In the genomic region with DNA sequence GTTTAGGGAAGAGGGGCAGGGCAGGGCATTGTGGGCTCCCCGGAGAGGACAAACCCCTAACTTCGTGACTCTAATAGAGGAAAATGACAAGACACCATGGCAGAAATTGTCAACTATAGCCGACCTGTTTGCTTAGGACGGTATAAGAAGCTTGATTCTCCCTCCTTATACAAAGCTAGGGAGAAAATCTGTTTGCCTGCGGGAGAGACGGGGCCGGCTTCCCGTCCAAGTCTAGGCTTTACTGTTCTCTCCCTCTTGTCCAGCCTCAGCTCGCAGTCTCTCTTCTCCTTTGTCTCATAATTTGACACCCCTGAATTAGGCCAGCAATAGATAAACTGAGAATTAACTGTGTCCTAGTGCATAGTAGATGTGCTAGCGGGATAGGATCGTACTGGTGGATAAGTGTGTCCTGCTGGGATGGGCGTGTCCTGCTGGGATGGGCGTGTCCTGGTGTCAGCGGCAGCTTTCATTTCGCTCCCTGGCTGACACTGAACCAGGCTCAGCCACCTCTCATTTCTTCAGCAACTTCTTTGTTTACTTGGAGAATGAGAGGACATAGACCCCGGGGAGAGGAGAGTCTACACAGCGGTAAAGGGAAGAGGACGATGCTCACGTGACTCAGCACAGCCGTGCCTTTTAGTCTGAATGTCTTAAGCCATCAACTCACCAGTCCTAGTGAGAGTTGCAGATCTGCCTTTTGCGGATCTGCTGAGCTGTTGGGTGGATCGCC, we compare ENCODE assay signal across 8 mouse cellular contexts.
DNase-seq lines count a peak whose midpoint lies in the region; ATAC-seq and TF ChIP-seq lines count a peak whose summit lies in the region.

No protein-coding gene starts in this region.

- H3K4me3 ChIP-seq in cortical plate, adult 2 months (ENCODE audit: insufficient read depth, low read length), result peak overlapping the region; percentile 42
- H3K4me3 ChIP-seq in limb, embryonic 12.5 days (replicated peaks), result peak overlapping the region; percentile 46
- H3K4me3 ChIP-seq in midbrain, embryonic 11.5 days (ENCODE audit: low read depth, low read length), result peak overlapping the region; percentile 34
- H3K4me3 ChIP-seq in spleen, adult 2 months (ENCODE audit: extremely low read depth, insufficient read depth, insufficient read length), result peak overlapping the region; percentile 63; the same call in 1 of the 2 replicates

- DNase-seq in right cerebral cortex, postnatal 25 days, result peak; percentile 11
- no peak for DNase-seq in right cerebral cortex, postnatal 14 days
- DNase-seq in gastrocnemius, postnatal 25 days, result peak; percentile 50
- peak; percentile 94 for DNase-seq in midbrain, embryonic 11.5 days (ENCODE audit: low spot score, missing footprints)
- DNase-seq in spleen, adult 2 months (ENCODE audit: low read depth in 1 of 2, low spot score in 2 of 2), result peak in 1 of 2 experiments; percentile 7

- TF ChIP-seq CTCF in cortical plate, adult 2 months (IDR thresholded peaks at IDR 0.05; ENCODE audit: extremely low read depth, insufficient read depth, low read length), result no peak
- no peak for TF ChIP-seq CTCF in spleen, adult 2 months (IDR thresholded peaks at IDR 0.05; ENCODE audit: extremely low read depth, insufficient read depth, insufficient read length, insufficient replicate concordance)

- peaks cover 43% of the 10 kb centered on the region for H3K27me3 ChIP-seq in limb, embryonic 12.5 days
- H3K27me3 ChIP-seq in midbrain, embryonic 11.5 days (ENCODE audit: control insufficient read depth, insufficient read depth, low read length), result no peaks in the 10 kb centered on the region; the same call in 1 of the 2 replicates
- H3K27me3 ChIP-seq in spleen, adult 2 months (ENCODE audit: control insufficient read depth, insufficient read depth, low read length), result no peaks in the 10 kb centered on the region

- peak overlapping the region; percentile 40; the same call in 1 of the 2 replicates for H3K9ac ChIP-seq in limb, embryonic 12.5 days (replicated peaks)
- H3K9ac ChIP-seq in midbrain, embryonic 11.5 days (ENCODE audit: low read length), result peak overlapping the region; percentile 10

- no peak overlapping the region for H3K27ac ChIP-seq in cortical plate, adult 2 months (ENCODE audit: insufficient read depth, low read length)
- H3K27ac ChIP-seq in limb, embryonic 12.5 days, result no peak overlapping the region
- no peak overlapping the region for H3K27ac ChIP-seq in midbrain, embryonic 11.5 days (ENCODE audit: low read depth, low read length)
- no peak overlapping the region for H3K27ac ChIP-seq in spleen, adult 2 months (ENCODE audit: insufficient read depth, low read length)

- no peaks in the 10 kb centered on the region for H3K4me1 ChIP-seq in cortical plate, adult 2 months (ENCODE audit: control insufficient read depth, insufficient read depth, low read length)
- H3K4me1 ChIP-seq in limb, embryonic 12.5 days (replicated peaks), result no peaks in the 10 kb centered on the region
- no peaks in the 10 kb centered on the region for H3K4me1 ChIP-seq in midbrain, embryonic 11.5 days (ENCODE audit: control insufficient read depth, insufficient read depth, low read length)
- H3K4me1 ChIP-seq in spleen, adult 2 months (ENCODE audit: control insufficient read depth, insufficient read depth, insufficient read length), result peaks cover 2% of the 10 kb centered on the region; the same call in 1 of the 2 replicates

- no peaks in the 10 kb centered on the region for H3K36me3 ChIP-seq in limb, embryonic 12.5 days
- no peaks in the 10 kb centered on the region for H3K36me3 ChIP-seq in midbrain, embryonic 11.5 days (ENCODE audit: control insufficient read depth, insufficient read depth, low read length)
- H3K36me3 ChIP-seq in spleen, adult 2 months (ENCODE audit: control insufficient read depth, insufficient read depth, low read length), result no peaks in the 10 kb centered on the region

- no peak for TF ChIP-seq POLR2A in cortical plate, adult 2 months (IDR thresholded peaks at IDR 0.05; ENCODE audit: extremely low read depth, insufficient read depth, low read length)
- no peak for TF ChIP-seq POLR2A in spleen, adult 2 months (IDR thresholded peaks at IDR 0.05; ENCODE audit: low read depth, low read length)

- peak overlapping the region; percentile 61 for H3K4me2 ChIP-seq in limb, embryonic 12.5 days
- peak overlapping the region; percentile 46 for H3K4me2 ChIP-seq in midbrain, embryonic 11.5 days

- 6% methylated on average over 22 of the region's 22 CpGs for WGBS in limb, embryonic 12.5 days
- 6% methylated on average over 22 of the region's 22 CpGs for WGBS in midbrain, embryonic 11.5 days
- WGBS in spleen, adult 2 months, result 11% methylated on average over 22 of the region's 22 CpGs

- peak; percentile 71 for ATAC-seq in inflammation-experienced regulatory T-cells, adult 6 months
- ATAC-seq in limb, embryonic 12.5 days (ENCODE audit: insufficient number of reproducible peaks, insufficient read depth, low FRiP score, low TSS enrichment, low read depth), result peak; percentile 59; the same call in 1 of the 2 replicates
- peak; percentile 91 for ATAC-seq in midbrain, embryonic 11.5 days (ENCODE audit: low FRiP score)

- H3K9me3 ChIP-seq in limb, embryonic 12.5 days, result no peaks in the 10 kb centered on the region
- H3K9me3 ChIP-seq in midbrain, embryonic 11.5 days (ENCODE audit: control insufficient read depth, low read length), result no peaks in the 10 kb centered on the region
